Mouse (Mus musculus) bone marrow macrophage, adult 2 months (primary cell): ENCODE measurements at regions not wholly inside any gene's neighbourhood (a gene's known extent, or its start where the extent isn't known, plus 50 kb on each side); places are given as distances from the start of the nearest gene placed in this dataset.

Experiments used
- H3K27ac ChIP-seq: 2 replicates; pipeline ENCODE4 v1.5.1; 2012; ENCODE audit warnings: low read depth, low read length; ENCODE audit not compliant: insufficient read depth
- H3K4me1 ChIP-seq: 2 replicates; pipeline ENCODE4 v1.6.1; 2012; ENCODE audit warnings: low read length; ENCODE audit not compliant: control insufficient read depth, insufficient read depth
- H3K4me3 ChIP-seq: 2 replicates; pipeline ENCODE4 v1.5.1; 2012; ENCODE audit warnings: mild to moderate bottlenecking, low read length, moderate library complexity; ENCODE audit not compliant: insufficient read depth
- CTCF ChIP-seq: IDR thresholded peaks from 2 replicates; pipeline ENCODE4 v1.5.1; 2012; ENCODE audit warnings: low read depth, mild to moderate bottlenecking, low read length, moderate library complexity
- POLR2A ChIP-seq: IDR thresholded peaks from 2 replicates; pipeline ENCODE4 v1.6.1; 2012; ENCODE audit warnings: mild to moderate bottlenecking, low read depth, low read length, borderline replicate concordance

DNA sequence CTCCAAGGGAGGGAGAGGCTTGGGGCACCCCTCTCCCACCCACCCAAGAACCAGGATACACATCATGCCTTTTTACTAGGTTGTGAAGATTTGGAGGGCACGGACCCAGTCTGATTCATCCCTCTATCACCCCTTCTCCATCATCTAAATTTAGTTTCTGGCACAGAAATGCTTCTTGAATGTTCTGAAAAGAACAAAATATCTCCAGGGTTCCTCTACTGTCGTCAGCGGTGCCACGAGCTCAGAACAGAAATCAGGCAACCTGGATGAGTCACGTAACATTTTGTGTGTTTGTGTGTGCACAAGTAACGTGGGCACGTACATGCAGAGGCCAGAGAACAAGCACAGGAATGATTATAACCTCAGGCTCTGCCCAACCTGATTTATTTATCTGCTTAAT lies 99.1 kb upstream of the Mkln1 start:
- Histone ChIP-seq H3K4me1 (peaks cover 4% of the 10 kb centered on the region), H3K4me3 (no peak overlapping the region), H3K27ac (no peak overlapping the region)
- no peak for TF ChIP-seq CTCF
- TF ChIP-seq POLR2A: no peak

DNA sequence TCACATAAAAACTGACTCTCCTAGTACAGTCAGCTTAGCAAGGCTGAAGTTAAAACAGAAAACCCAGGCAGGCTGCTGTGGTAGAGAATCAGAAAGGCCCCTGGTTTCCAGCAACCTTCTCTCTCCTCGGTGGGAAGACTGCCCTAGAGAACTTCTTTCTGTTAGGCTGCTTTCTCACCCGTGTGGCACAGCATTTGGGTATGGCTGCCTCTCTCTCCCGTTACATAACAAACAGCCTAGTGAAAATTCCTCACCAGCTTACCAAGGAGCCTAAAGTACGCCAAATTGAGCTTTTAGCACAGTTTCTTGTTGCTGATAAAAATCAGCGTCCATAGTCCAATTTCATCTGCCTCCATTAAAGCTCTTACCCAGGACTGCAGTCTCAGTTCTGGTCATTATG lies 92.8 kb upstream of the Mkln1 start:
- TF ChIP-seq POLR2A (no peak), CTCF (no peak)
- peaks cover 10% of the 10 kb centered on the region for H3K4me1 ChIP-seq
- H3K4me3 ChIP-seq: no peak overlapping the region
- no peak overlapping the region for H3K27ac ChIP-seq

- peaks cover 10% of the 10 kb centered on the region for H3K4me1 ChIP-seq
- no peak overlapping the region for H3K4me3 ChIP-seq
- TF ChIP-seq POLR2A: no peak
- TF ChIP-seq CTCF: no peak
- H3K27ac ChIP-seq: no peak overlapping the region
Measured at GRCm38 (mm10) chr6:31307047-31307633, 91.4 kb upstream of the Mkln1 start.

- H3K4me3 ChIP-seq: no peak overlapping the region
- TF ChIP-seq POLR2A: no peak
- TF ChIP-seq CTCF: no peak
- no peak overlapping the region for H3K27ac ChIP-seq
- peaks cover 15% of the 10 kb centered on the region for H3K4me1 ChIP-seq
Measured at GRCm38 (mm10) chr6:31307899-31308298, 90.6 kb upstream of the Mkln1 start.

- TF ChIP-seq POLR2A (no peak), CTCF (no peak)
- H3K4me1 ChIP-seq: peaks cover 23% of the 10 kb centered on the region
- H3K4me3 ChIP-seq: no peak overlapping the region
- no peak overlapping the region for H3K27ac ChIP-seq
Measured at GRCm38 (mm10) chr6:31310660-31311059, 87.9 kb upstream of the Mkln1 start.

GRCm38 (mm10) chr6:31313869-31314470 lies 84.6 kb upstream of the Mkln1 start:
- TF ChIP-seq CTCF: no peak
- TF ChIP-seq POLR2A: no peak

DNA sequence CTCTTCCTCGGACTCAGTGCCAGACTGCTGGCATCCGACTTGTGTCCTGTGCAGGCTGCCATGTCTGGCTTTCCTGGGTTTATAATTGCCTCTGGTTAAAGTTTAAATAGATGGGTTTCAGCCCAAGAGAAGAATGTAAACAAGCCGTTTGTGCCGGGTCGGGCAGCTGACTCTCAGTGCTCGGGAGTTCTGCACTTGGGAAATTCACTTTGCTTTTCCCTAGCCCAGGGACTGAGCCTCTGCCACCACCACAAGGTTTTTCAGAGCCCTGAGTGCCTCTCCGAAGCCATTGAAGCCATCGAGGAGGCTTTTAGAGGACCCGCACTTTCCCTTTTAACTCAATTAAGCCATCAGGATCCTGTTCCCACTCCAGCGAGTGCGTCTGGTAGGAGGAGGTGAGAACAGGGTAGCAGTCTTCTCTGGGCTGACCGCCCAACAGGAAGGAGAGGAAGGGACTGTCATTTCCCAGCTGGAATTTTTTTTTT lies 80.8 kb upstream of the Mkln1 start:
- TF ChIP-seq CTCF (no peak), POLR2A (no peak)
- Histone ChIP-seq H3K4me3 (no peak overlapping the region), H3K4me1 (peaks cover 44% of the 10 kb centered on the region), H3K27ac (no peak overlapping the region)

More at GRCm38 (mm10) chr6:31313869-31314470, 84.6 kb upstream of the Mkln1 start:
- Histone ChIP-seq H3K27ac (peak overlapping the region; percentile 57), H3K4me3 (no peak overlapping the region; the same call in 1 of the 2 replicates), H3K4me1 (peaks cover 30% of the 10 kb centered on the region)

- H3K4me1 ChIP-seq: peaks cover 38% of the 10 kb centered on the region
- H3K4me3 ChIP-seq: no peak overlapping the region
- no peak overlapping the region for H3K27ac ChIP-seq
- TF ChIP-seq CTCF (no peak), POLR2A (no peak)
Measured at GRCm38 (mm10) chr6:31318506-31318905, 80.0 kb upstream of the Mkln1 start.

DNA sequence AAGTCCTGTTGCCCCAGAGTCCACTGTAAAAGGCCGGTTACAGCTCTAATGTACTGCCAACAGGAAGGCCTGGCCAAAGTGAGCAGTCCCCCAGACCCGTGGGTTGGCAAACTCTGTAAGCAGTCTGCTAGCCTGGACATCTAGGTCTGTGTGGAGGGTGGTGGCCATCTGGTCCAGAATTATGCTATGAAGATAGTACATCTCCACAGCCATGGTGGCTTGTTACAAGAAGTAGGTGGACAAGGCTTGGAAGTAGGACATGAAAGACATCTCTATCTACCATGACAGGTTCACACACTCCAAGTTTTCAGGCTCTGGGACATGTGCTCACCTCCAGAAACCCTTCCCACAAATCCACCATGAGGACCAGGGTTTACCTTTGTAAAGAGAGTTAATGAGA lies 79.1 kb upstream of the Mkln1 start:
- peaks cover 33% of the 10 kb centered on the region for H3K4me1 ChIP-seq
- no peak overlapping the region for H3K27ac ChIP-seq
- no peak overlapping the region for H3K4me3 ChIP-seq
- TF ChIP-seq POLR2A (no peak), CTCF (no peak)

DNA sequence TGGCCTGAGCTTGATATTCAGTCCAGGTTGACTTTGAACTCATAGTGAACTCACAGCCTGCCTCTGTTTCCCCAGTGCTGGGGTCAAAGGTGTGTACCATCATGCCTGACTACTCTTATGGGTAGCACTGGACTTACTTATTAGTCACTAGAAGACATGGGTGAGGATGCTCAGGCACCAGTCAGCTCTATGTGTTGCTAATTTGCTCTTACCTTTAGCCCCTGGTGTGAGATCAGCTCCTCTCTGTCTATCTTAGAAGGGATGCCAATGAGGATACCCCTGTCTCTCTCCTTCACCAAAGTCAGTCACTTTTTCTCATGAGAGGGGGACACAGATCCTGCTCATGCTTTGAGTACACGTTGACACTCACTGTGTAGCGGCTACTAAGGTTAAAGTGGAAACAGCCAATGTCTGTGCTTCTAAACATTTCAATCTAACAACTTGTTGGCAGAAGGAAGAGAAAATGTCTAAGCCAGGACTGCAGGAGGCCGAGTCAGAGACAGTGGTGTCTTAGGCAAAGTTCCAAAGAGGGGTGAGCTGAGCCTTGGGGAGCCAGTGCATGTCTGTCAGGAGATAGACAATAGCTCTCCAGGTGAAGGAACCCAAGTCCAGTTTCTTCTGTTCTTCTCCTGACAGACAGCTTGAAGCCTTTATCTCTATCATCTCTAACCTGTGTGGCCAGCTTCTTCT lies 78.2 kb upstream of the Mkln1 start:
- Histone ChIP-seq H3K27ac (no peak overlapping the region), H3K4me1 (peaks cover 27% of the 10 kb centered on the region), H3K4me3 (no peak overlapping the region)
- TF ChIP-seq CTCF: no peak
- TF ChIP-seq POLR2A: no peak
